Mouse (Mus musculus) C2C12 (cell line): ENCODE data around the gene Abca2. TPM values are rescaled to one million over a fixed set of nuclear protein-coding genes. Genes with fewer than 3 reads are reported as not detected.

Experiments used
- H3K27me3 ChIP-seq: one replicate; pipeline ENCODE4 v1.6.1; 2011; ENCODE audit not compliant: control insufficient read depth, insufficient read depth, insufficient read length
- H3K36me3 ChIP-seq: one replicate; pipeline ENCODE4 v1.6.1; 2011; ENCODE audit not compliant: control insufficient read depth, insufficient read depth
- H3K4me3 ChIP-seq: one replicate; pipeline ENCODE4 v1.5.1; 2011; ENCODE audit warnings: mild to moderate bottlenecking, control low read depth; ENCODE audit not compliant: poor library complexity, insufficient read depth, severe bottlenecking
- H3K79me2 ChIP-seq: one replicate; pipeline ENCODE4 v1.6.1; 2011; ENCODE audit not compliant: control insufficient read depth, insufficient read depth
- H3K79me3 ChIP-seq: one replicate; pipeline ENCODE4 v1.6.1; 2011; ENCODE audit warnings: low read depth, control low read depth
- H3ac ChIP-seq: one replicate; pipeline ENCODE3; 2011; ENCODE audit warnings: low read depth; ENCODE audit not compliant: control insufficient read depth, insufficient read length
- CEBPB ChIP-seq: IDR thresholded peaks from one replicate; pipeline ENCODE4 v1.6.1; 2011; ENCODE audit warnings: low read depth, mild to moderate bottlenecking, control low read depth, moderate library complexity
- CTCF ChIP-seq: IDR thresholded peaks from one replicate; pipeline ENCODE4 v1.5.1; 2011; ENCODE audit not compliant: control insufficient read depth, insufficient read depth, insufficient read length
- FOSL1 ChIP-seq: IDR thresholded peaks from one replicate; pipeline ENCODE4 v1.8.0; 2011; ENCODE audit warnings: mild to moderate bottlenecking, low read length; ENCODE audit not compliant: poor library complexity, insufficient read depth, severe bottlenecking
- MAX ChIP-seq: IDR thresholded peaks from one replicate; pipeline ENCODE4 v1.6.1; 2011; ENCODE audit warnings: mild to moderate bottlenecking, control low read depth
- MYOD1 ChIP-seq: IDR thresholded peaks from one replicate; pipeline ENCODE4 v1.6.1; 2011; ENCODE audit warnings: low read depth; ENCODE audit not compliant: control insufficient read depth, insufficient read length
- MYOG ChIP-seq: IDR thresholded peaks from one replicate; pipeline ENCODE4 v1.6.1; 2011; ENCODE audit not compliant: control insufficient read depth, insufficient read length; ENCODE audit errors: extremely low read depth
- USF1 ChIP-seq: IDR thresholded peaks from one replicate; pipeline ENCODE4 v1.6.1; 2011; ENCODE audit warnings: low read depth, mild to moderate bottlenecking, control low read depth, moderate library complexity
- polyA plus RNA-seq: library from polyadenylated mRNA; unstranded; fragments of >200 nt; fragmentation: generic; extraction: Trizol; gene quantifications from one replicate; pipeline ENCODE4 v1.2.1, GENCODE M21; 2012; ENCODE audit warnings: missing spikeins

Gene Abca2
- polyA plus RNA-seq, 1 experiment, result 4.2 TPM

GRCm38 (mm10) chr2:25434292-25434691 is 5.8 kb downstream of the Abca2 start:
- H3K79me3 ChIP-seq, result no peaks in the 10 kb centered on the region
- no peak overlapping the region for H3ac ChIP-seq
- H3K36me3 ChIP-seq, result no peaks in the 10 kb centered on the region
- H3K79me2 ChIP-seq, result no peaks in the 10 kb centered on the region
- TF ChIP-seq MYOD1 (no peak), CTCF (no peak), MYOG (no peak), MAX (no peak), FOSL1 (no peak), USF1 (no peak), CEBPB (no peak)
- no peak overlapping the region for H3K4me3 ChIP-seq
- peaks cover 7% of the 10 kb centered on the region for H3K27me3 ChIP-seq

- H3ac ChIP-seq, result no peak overlapping the region
- no peaks in the 10 kb centered on the region for H3K27me3 ChIP-seq
- H3K36me3 ChIP-seq, result no peaks in the 10 kb centered on the region
- TF ChIP-seq MYOG, result no peak
- no peak for TF ChIP-seq CTCF
- no peak for TF ChIP-seq USF1
- TF ChIP-seq MAX, result no peak
- TF ChIP-seq MYOD1, result no peak
- no peak for TF ChIP-seq FOSL1
- TF ChIP-seq CEBPB, result no peak
- no peak overlapping the region for H3K4me3 ChIP-seq
- H3K79me2 ChIP-seq, result no peaks in the 10 kb centered on the region
- H3K79me3 ChIP-seq, result no peaks in the 10 kb centered on the region
Observed at GRCm38 (mm10) chr2:25436286-25436820, 7.8 kb downstream of the Abca2 start.

- H3K27me3 ChIP-seq, result no peaks in the 10 kb centered on the region
- H3K4me3 ChIP-seq, result no peak overlapping the region
- H3K36me3 ChIP-seq, result no peaks in the 10 kb centered on the region
- no peak for TF ChIP-seq MYOD1
- TF ChIP-seq MAX, result no peak
- no peak for TF ChIP-seq CTCF
- no peak for TF ChIP-seq USF1
- TF ChIP-seq MYOG, result no peak
- no peak for TF ChIP-seq CEBPB
- TF ChIP-seq FOSL1, result no peak
- no peaks in the 10 kb centered on the region for H3K79me2 ChIP-seq
- H3ac ChIP-seq, result no peak overlapping the region
- H3K79me3 ChIP-seq, result no peaks in the 10 kb centered on the region
Observed at GRCm38 (mm10) chr2:25441067-25441466, 12.6 kb downstream of the Abca2 start.

- no peak overlapping the region for H3K4me3 ChIP-seq
- TF ChIP-seq MYOD1, result no peak
- TF ChIP-seq USF1, result no peak
- no peak for TF ChIP-seq CTCF
- H3K36me3 ChIP-seq, result no peaks in the 10 kb centered on the region
- H3K79me2 ChIP-seq, result no peaks in the 10 kb centered on the region
- H3K27me3 ChIP-seq, result no peaks in the 10 kb centered on the region
- no peaks in the 10 kb centered on the region for H3K79me3 ChIP-seq
- H3ac ChIP-seq, result no peak overlapping the region
Observed at GRCm38 (mm10) chr2:25442682-25443081, 14.2 kb downstream of the Abca2 start.

GRCm38 (mm10) chr2:25450853-25451647 is 22.5 kb downstream of the Abca2 start:
- H3K79me3 ChIP-seq, result no peaks in the 10 kb centered on the region
- H3K4me3 ChIP-seq, result no peak overlapping the region
- TF ChIP-seq FOSL1 (no peak), CTCF (no peak)
- H3K36me3 ChIP-seq, result no peaks in the 10 kb centered on the region
- H3K27me3 ChIP-seq, result no peaks in the 10 kb centered on the region
- H3ac ChIP-seq, result no peak overlapping the region
- no peaks in the 10 kb centered on the region for H3K79me2 ChIP-seq

- Histone ChIP-seq H3K79me2 (no peaks in the 10 kb centered on the region), H3K36me3 (no peaks in the 10 kb centered on the region), H3K79me3 (no peaks in the 10 kb centered on the region), H3K27me3 (no peaks in the 10 kb centered on the region), H3ac (no peak overlapping the region), H3K4me3 (no peak overlapping the region)
- TF ChIP-seq CEBPB, result no peak
- TF ChIP-seq FOSL1, result no peak
Observed at GRCm38 (mm10) chr2:25452951-25453350, 24.4 kb downstream of the Abca2 start.
